Mouse (Mus musculus) embryonic facial prominence, embryonic 12.5 days (tissue): ENCODE measurements around the gene Slc31a1. TPM values are rescaled to one million over a fixed set of nuclear protein-coding genes. Genes with fewer than 3 reads are reported as not detected.

ENCODE experiments used
- ATAC-seq: fragments of 200-750 bp; cut with Nextera tagmentation; 2 replicates; pipeline ENCODE4 v1.8.0; 2017; ENCODE audit not compliant: insufficient number of reproducible peaks, insufficient read depth, low FRiP score, low TSS enrichment
- H3K27ac ChIP-seq: fragments of 300-500 bp; sonication (generic); 2 replicates; pipeline ENCODE4 v1.5.1; 2016; ENCODE audit warnings: mild to moderate bottlenecking
- H3K27me3 ChIP-seq: fragments of 300-500 bp; sonication (generic); 2 replicates; pipeline ENCODE4 v1.6.1; 2016; ENCODE audit warnings: mild to moderate bottlenecking, moderate library complexity
- H3K36me3 ChIP-seq: fragments of 300-500 bp; sonication (generic); 2 replicates; pipeline ENCODE4 v1.6.1; 2016; ENCODE audit warnings: mild to moderate bottlenecking
- H3K4me1 ChIP-seq: fragments of 300-500 bp; sonication (generic); 2 replicates; pipeline ENCODE4 v1.6.1; 2016
- H3K4me2 ChIP-seq: fragments of 300-500 bp; sonication (generic); replicated peaks from 2 replicates; pipeline ENCODE4 v1.6.1; 2016; ENCODE audit warnings: mild to moderate bottlenecking, moderate library complexity
- H3K4me3 ChIP-seq: fragments of 300-500 bp; sonication (generic); 2 replicates; pipeline ENCODE4 v1.5.1; 2016; ENCODE audit warnings: mild to moderate bottlenecking
- H3K9ac ChIP-seq: fragments of 300-500 bp; sonication (generic); 2 replicates; pipeline ENCODE4 v1.6.1; 2016; ENCODE audit warnings: mild to moderate bottlenecking, moderate library complexity
- H3K9me3 ChIP-seq: fragments of 300-500 bp; sonication (generic); 2 replicates; pipeline ENCODE4 v1.6.1; 2016; ENCODE audit warnings: mild to moderate bottlenecking, moderate library complexity
- WGBS: fragments of 180-500 bp; shearing (Covaris S2); methylation state at CpG from one replicate; pipeline ENCODE4 v1.1.7; 2016; 5-methylcytosine and 5-hydroxymethylcytosine counted together
- polyA plus RNA-seq: library from polyadenylated mRNA; unstranded; fragments of >200 nt; fragmentation: Nextera tagmentation; extraction: Ambion mirVana; gene quantifications from 2 replicates; pipeline ENCODE4 v1.2.1, GENCODE M21; 2016

The Slc31a1 gene
- 44.1 and 44.8 TPM in 2 replicates for polyA plus RNA-seq

DNA sequence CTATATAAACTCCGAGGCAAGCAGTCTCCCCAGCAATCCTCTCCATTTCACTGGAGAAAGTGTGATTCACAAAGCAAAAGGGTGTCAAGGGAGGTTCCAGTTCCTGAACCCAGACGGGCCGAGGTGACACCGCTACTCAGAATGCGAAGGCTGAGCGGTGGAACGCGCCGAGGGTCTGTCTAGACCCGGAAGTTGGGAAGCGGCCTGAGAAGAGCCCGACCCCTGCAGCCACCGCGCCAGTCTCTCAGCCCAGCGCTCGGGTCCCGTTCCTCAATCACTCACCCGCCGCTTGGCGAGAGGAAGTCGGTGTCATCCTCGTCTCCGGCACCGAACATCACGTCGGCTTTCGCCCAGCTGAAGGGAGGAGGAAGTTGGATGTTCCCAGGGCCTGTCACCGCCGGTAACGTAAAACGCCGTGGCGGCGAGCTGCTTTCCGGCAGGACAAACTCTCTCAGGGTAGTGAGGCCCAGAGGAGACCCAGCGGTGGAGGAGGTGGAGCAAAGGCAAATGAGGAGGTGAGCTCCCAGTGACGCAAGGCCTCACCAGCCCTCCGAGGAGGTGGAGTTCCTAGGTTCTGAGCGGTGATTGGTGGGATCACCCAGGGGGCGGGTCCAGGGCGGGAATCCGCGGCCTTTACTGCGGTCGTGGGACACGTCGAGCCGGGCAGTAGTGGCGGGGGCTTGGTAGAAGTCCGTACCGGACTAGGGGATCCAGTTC is at the start of gene Slc31a1, which contains the start of gene Fkbp15:
Slc31a1 (plus strand) TSS at position 640 of the 717 bp plus-strand sequence.
Fkbp15 (minus strand) TSS at position 461 of the 717 bp plus-strand sequence.
- Histone ChIP-seq H3K9me3 (no peaks in the 10 kb centered on the region), H3K9ac (peak within 1 kb of the TSS; percentile 66), H3K4me2 (peak within 1 kb of the TSS; percentile 60), H3K27ac (peak within 1 kb of the TSS; percentile 50; the same call in 1 of the 2 replicates), H3K27me3 (no peaks in the 10 kb centered on the region), H3K4me3 (peak within 1 kb of the TSS; percentile 70), H3K36me3 (no peaks in the 10 kb centered on the region), H3K4me1 (peaks cover 12% of the 10 kb centered on the region)
- under 1% methylated on average over 51 of the region's 51 CpGs for WGBS
- peak; percentile 100 for ATAC-seq

DNA sequence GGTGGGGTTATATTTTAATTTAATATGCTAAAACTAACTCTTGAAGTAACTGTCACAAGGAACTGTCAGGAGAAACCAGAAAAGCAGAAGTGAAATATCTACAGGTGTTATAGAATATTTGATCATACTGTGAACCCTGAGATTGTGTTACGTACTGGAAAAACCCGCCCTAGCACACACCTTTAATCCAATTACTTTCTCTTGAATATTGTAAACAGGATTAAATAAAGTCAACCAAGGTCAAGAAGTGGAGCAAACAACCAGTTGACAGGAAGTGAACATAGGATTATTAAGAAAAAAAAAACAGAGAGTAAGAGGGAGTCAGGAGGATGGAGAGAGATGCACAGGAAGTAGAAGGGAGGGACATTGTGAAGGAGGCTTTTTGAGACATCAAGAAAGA is 47.7 kb upstream of the Slc31a1 start:
- Histone ChIP-seq H3K9ac (no peak overlapping the region), H3K27ac (no peak overlapping the region), H3K4me1 (no peaks in the 10 kb centered on the region), H3K36me3 (peaks cover 21% of the 10 kb centered on the region), H3K4me3 (no peak overlapping the region), H3K4me2 (no peak overlapping the region), H3K9me3 (no peaks in the 10 kb centered on the region), H3K27me3 (no peaks in the 10 kb centered on the region)
- ATAC-seq: no peak
- WGBS: 87% methylated on average over 2 of the region's 2 CpGs

DNA sequence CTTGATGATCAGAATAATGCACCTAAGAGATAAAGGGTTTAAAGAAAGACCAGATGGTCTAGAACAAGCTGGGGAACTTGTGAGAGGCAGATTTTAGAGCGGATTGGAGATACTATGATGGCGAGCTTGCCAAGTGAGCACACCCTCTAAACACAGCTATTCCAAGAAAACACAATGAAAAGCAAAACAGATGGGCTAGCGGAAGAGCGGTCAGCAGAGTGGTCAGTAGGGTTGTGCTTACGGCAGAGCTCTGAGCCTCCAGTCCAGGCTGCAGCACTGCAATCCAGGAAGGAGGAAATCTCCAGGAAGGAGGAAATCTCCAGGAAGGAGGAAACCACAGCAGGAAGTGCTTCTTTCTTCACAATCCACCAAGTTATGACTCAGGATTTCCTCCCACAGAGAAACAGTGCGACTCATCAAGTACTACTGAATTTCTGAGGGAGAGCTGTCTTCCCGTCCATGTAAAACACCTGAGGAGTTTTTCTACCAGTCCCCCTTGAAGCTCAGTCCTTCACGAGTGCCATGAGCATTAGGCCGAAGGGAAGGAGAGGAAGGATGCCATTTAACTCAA is 46.8 kb upstream of the Slc31a1 start:
- ATAC-seq: no peak
- H3K4me3 ChIP-seq: no peak overlapping the region
- peaks cover 18% of the 10 kb centered on the region for H3K36me3 ChIP-seq
- WGBS: 88% methylated on average over 9 of the region's 9 CpGs
- no peak overlapping the region for H3K4me2 ChIP-seq
- no peaks in the 10 kb centered on the region for H3K4me1 ChIP-seq
- H3K9me3 ChIP-seq: no peaks in the 10 kb centered on the region
- no peaks in the 10 kb centered on the region for H3K27me3 ChIP-seq
- H3K27ac ChIP-seq: no peak overlapping the region
- no peak overlapping the region for H3K9ac ChIP-seq

DNA sequence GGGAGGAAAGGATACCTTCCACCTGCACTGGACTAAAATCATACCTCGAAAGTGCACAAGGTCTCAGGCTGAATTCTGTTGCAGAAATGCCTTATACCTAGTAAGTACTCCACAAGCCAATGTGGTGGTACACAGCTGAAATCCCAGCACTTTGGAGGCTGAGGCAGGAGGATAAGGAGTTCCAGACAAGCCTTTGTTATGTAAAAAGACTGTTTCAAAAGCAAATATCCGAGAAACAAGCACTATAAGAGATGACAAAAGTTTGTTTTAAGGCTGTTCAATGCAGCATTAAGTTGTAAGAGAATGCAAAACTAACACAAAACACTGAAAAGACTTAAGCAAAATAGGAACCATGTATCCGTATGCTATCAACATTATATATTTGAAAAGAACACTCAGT is 46.0 kb upstream of the Slc31a1 start:
- WGBS: 86% methylated on average over 3 of the region's 3 CpGs
- peaks cover 25% of the 10 kb centered on the region for H3K36me3 ChIP-seq
- ATAC-seq: no peak
- H3K4me3 ChIP-seq: no peak overlapping the region
- H3K27me3 ChIP-seq: no peaks in the 10 kb centered on the region
- H3K4me2 ChIP-seq: no peak overlapping the region
- H3K9me3 ChIP-seq: no peaks in the 10 kb centered on the region
- H3K27ac ChIP-seq: no peak overlapping the region
- no peak overlapping the region for H3K9ac ChIP-seq
- H3K4me1 ChIP-seq: no peaks in the 10 kb centered on the region

DNA sequence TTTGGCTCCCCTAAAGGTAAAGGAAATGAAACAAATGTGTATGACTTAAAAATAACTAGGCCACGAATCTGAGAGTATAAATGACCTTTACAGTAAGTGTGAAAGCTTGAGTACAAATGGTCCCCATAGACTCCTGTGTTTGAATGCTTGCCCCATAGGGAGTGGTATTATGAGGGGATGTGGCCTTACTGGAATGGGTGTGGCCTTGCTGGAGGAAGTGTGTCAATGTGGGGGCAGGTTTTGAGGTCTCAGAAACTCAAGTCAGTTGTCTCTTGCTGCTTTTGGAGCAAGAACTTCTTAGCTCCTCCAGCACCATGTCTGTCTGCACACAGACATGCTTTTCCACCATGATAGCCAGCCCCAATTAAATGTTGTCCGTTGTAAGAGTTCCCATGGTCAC is 44.1 kb upstream of the Slc31a1 start:
- peaks cover 30% of the 10 kb centered on the region for H3K36me3 ChIP-seq
- ATAC-seq: no peak
- no peaks in the 10 kb centered on the region for H3K9me3 ChIP-seq
- no peak overlapping the region for H3K27ac ChIP-seq
- 88% methylated on average over 2 of the region's 2 CpGs for WGBS
- no peaks in the 10 kb centered on the region for H3K27me3 ChIP-seq
- H3K4me1 ChIP-seq: no peaks in the 10 kb centered on the region
- no peak overlapping the region for H3K9ac ChIP-seq
- no peak overlapping the region for H3K4me2 ChIP-seq
- no peak overlapping the region for H3K4me3 ChIP-seq

DNA sequence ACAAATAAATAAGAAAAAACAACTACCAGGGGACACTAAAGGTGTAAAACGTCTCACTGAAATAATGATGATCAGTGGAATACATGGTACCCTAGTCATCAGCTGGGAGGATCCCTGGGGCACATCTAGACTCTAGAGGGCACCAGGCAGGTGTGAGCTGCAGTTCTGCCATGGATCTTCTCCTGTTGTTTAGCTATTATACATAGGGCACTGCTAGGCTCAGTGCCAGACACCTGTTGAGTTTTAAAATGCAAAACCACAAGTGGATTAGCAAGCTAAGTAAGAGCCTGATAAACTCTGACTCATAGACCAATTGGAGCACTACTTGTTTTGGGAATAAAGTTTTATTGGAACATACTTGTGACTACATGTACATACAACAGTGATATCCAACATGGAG is 42.2 kb upstream of the Slc31a1 start:
- H3K9ac ChIP-seq: no peak overlapping the region
- ATAC-seq: no peak
- WGBS: 73% methylated on average over 1 of the region's 1 CpGs
- no peak overlapping the region for H3K27ac ChIP-seq
- no peaks in the 10 kb centered on the region for H3K9me3 ChIP-seq
- no peak overlapping the region for H3K4me2 ChIP-seq
- H3K36me3 ChIP-seq: peaks cover 35% of the 10 kb centered on the region
- no peak overlapping the region for H3K4me3 ChIP-seq
- no peaks in the 10 kb centered on the region for H3K4me1 ChIP-seq
- no peaks in the 10 kb centered on the region for H3K27me3 ChIP-seq

DNA sequence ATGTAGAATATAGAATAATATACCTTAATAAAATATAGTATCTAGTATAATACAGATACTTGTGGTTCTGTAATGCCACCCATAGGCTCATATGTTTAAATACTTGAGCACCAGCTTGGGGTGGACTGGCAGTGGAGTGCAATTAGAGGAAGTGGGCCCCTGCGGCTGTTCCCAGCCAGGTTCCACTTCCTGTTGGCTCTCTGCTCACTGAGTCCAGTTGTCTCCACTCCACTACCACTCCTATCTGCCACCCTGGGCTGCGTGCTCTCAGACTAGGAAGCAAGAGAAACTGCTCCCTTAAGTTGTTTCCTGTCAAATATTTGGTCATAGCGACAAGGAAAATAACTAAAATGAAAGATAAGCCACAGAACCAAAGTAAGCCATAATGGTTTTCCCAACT is 37.8 kb upstream of the Slc31a1 start:
- Histone ChIP-seq H3K27me3 (no peaks in the 10 kb centered on the region), H3K9ac (no peak overlapping the region), H3K27ac (no peak overlapping the region), H3K4me2 (no peak overlapping the region), H3K36me3 (peaks cover 49% of the 10 kb centered on the region), H3K4me3 (no peak overlapping the region), H3K9me3 (no peaks in the 10 kb centered on the region), H3K4me1 (no peaks in the 10 kb centered on the region)
- 95% methylated on average over 3 of the region's 3 CpGs for WGBS
- no peak for ATAC-seq

DNA sequence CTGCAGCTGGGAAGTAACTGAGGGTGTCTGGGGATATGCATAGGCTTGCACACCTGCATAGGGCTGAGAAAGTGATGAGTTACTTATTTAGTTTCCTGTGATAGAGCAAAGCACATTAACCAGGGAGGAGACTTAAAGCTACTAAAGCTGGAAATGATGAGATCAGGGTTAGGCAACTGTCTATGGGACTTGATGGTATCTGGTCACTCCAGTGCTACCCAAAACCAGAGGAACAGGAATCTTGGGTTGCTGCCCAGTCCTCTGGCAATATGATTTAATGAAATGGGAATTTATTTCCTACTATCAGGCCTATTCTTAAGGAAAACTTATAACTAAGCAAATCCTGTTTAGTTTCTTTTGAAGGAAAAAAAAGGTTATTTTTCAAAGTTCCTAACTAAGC is 34.4 kb upstream of the Slc31a1 start:
- Histone ChIP-seq H3K36me3 (peaks cover 46% of the 10 kb centered on the region), H3K4me2 (no peak overlapping the region), H3K9me3 (no peaks in the 10 kb centered on the region), H3K9ac (no peak overlapping the region), H3K4me1 (no peaks in the 10 kb centered on the region), H3K27ac (no peak overlapping the region), H3K27me3 (no peaks in the 10 kb centered on the region), H3K4me3 (no peak overlapping the region)
- no peak for ATAC-seq

DNA sequence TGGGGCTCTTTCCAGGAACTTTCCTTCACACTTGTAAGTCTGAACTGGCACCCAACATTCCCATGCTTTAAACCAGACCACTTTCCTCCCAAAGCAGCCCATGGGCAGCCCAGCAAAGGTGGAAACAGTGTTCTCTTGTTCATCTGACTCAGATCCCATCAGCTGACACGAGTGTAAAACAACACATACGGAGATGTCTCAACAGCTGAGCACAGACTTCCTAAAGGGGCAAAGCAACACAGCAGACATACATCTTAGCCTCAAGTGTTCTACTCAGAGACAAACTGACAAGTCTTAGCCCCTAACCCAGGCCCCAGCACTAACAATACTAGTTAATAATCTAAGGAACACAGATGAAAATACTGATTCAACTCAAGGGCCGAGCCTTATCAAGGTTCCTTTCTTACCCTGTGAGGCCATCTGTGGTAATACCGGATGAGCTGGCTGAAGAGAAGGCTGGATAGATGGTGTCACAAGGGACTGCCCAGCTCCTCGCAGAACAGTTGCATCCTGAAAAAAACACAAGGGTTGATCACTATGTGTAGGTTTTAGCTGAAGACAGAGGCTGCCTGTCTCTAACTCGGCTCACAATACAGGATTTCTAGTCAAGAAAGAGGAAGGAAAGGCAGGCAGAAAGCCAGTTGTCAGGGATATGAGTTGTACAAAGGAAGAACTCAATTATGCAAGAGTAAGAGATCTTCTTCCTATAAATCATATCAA is 31.4 kb upstream of the Slc31a1 start:
- Histone ChIP-seq H3K4me2 (no peak overlapping the region), H3K27me3 (no peaks in the 10 kb centered on the region), H3K27ac (no peak overlapping the region), H3K9me3 (no peaks in the 10 kb centered on the region), H3K4me1 (no peaks in the 10 kb centered on the region), H3K9ac (no peak overlapping the region), H3K4me3 (no peak overlapping the region), H3K36me3 (peaks cover 32% of the 10 kb centered on the region)
- 86% methylated on average over 6 of the region's 6 CpGs for WGBS
- no peak for ATAC-seq

DNA sequence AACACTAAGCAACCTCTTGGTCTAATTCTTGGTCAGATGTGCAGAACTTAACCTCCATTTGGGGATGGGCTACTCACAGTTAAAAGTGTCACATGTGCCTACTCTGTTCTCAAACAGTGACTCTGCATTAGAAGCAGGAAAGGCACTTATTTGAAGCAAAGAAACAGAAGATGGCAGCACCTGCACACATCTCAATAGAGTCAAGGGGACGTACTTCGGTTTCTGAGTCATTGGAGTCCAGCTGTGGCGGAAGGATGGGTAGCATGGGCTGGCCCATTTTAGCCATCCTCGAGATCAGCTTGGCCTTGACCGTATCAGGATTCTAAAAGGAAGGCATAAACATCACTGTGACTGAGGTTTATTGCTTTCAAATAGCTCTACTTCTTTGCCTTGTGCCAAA is 28.6 kb upstream of the Slc31a1 start:
- Histone ChIP-seq H3K36me3 (peaks cover 30% of the 10 kb centered on the region), H3K4me2 (no peak overlapping the region), H3K4me1 (no peaks in the 10 kb centered on the region), H3K9ac (no peak overlapping the region), H3K27ac (no peak overlapping the region), H3K27me3 (no peaks in the 10 kb centered on the region), H3K4me3 (no peak overlapping the region), H3K9me3 (no peaks in the 10 kb centered on the region)
- no peak for ATAC-seq
- WGBS: 87% methylated on average over 5 of the region's 5 CpGs

DNA sequence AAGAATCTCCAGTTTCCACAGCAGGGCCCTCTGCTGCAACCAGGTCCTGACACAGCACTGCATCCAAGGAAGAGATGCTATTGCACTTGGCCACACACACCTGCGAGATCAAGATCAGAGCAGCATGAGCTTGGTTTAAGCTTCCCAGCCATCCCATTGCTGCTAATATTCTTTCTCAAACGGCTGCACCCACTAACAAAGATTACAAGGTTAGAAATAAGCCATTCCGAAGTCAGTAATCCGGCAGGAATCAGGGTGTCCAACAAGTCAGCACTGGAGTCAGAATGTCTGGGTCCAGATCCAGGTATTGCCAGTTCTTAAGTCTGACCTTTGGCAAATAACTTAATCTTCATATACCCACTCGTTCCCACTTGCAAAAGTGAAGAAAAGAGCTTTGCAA is 22.0 kb upstream of the Slc31a1 start:
- H3K27me3 ChIP-seq: no peaks in the 10 kb centered on the region
- H3K4me1 ChIP-seq: no peaks in the 10 kb centered on the region
- no peak overlapping the region for H3K4me2 ChIP-seq
- H3K9ac ChIP-seq: no peak overlapping the region
- 86% methylated on average over 5 of the region's 5 CpGs for WGBS
- no peak overlapping the region for H3K27ac ChIP-seq
- peaks cover 15% of the 10 kb centered on the region for H3K36me3 ChIP-seq
- no peaks in the 10 kb centered on the region for H3K9me3 ChIP-seq
- no peak overlapping the region for H3K4me3 ChIP-seq
- ATAC-seq: no peak

DNA sequence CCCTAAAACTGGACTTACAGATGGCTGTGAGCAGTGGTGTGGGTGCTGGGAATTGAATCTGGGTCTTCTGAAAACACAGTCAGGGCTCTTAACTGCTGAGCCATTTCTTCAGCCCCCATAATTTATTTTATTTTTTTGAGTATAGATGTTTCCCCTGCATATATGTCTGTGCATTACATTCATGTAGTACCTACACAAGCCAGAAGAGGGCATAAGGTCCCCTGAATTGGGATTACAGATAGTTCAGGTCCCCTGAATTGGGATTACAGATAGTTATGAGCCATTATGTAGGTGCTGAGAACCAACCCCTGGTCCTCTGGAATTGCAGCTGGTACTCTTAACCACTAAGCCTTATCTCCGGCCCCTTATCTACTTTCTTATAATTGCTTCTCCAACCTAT is 16.5 kb upstream of the Slc31a1 start:
- Histone ChIP-seq H3K4me3 (no peak overlapping the region), H3K27ac (no peak overlapping the region), H3K9ac (no peak overlapping the region), H3K4me2 (no peak overlapping the region), H3K9me3 (no peaks in the 10 kb centered on the region), H3K27me3 (no peaks in the 10 kb centered on the region), H3K4me1 (no peaks in the 10 kb centered on the region), H3K36me3 (peaks cover 16% of the 10 kb centered on the region)
- 91% methylated on average over 1 of the region's 1 CpGs for WGBS
- ATAC-seq: no peak
